Mouse (Mus musculus) MEL (cell line): ENCODE results near the gene Proca1. TPM values are rescaled to one million over a fixed set of nuclear protein-coding genes. Genes with fewer than 3 reads are reported as not detected.

ENCODE experiments used
- MXI1 ChIP-seq: IDR thresholded peaks from 2 replicates; pipeline ENCODE4 v1.6.1; 2011; ENCODE audit warnings: mild to moderate bottlenecking, low read depth, low read length, improper control_type of control experiment
- UBTF ChIP-seq: IDR thresholded peaks from 2 replicates; pipeline ENCODE4 v1.6.1; 2012; ENCODE audit warnings: low read depth, mild to moderate bottlenecking, inconsistent platforms, low read length, improper control_type of control experiment, moderate library complexity, borderline replicate concordance; ENCODE audit not compliant: insufficient read depth
- polyA plus RNA-seq, 2 experiments: library from polyadenylated mRNA; stranded (reverse) in 1 of 2; unstranded in 1 of 2; fragments of >175 nt in 1 of 2; fragments of >200 nt in 1 of 2; gene quantifications; 2 replicates each; pipeline versions ENCODE4 v1.2.1 to v1.2.4; 2012; ENCODE audit warnings: low replicate concordance in 2 of 2, low read depth in 1 of 2; ENCODE audit not compliant: insufficient read length in 2 of 2, insufficient read depth in 1 of 2, missing spikeins in 1 of 2
- total RNA-seq: library from RNA; depleted of rRNA; stranded (reverse); fragments of 300-350 nt; gene quantifications from 2 replicates; pipeline ENCODE4 v1.2.3, GENCODE M21; 2012; rRNA removed

Proca1 gene
- total and polyA plus RNA-seq, 3 experiments = 0.15 to 0.54 TPM; not detected in 1

DNA sequence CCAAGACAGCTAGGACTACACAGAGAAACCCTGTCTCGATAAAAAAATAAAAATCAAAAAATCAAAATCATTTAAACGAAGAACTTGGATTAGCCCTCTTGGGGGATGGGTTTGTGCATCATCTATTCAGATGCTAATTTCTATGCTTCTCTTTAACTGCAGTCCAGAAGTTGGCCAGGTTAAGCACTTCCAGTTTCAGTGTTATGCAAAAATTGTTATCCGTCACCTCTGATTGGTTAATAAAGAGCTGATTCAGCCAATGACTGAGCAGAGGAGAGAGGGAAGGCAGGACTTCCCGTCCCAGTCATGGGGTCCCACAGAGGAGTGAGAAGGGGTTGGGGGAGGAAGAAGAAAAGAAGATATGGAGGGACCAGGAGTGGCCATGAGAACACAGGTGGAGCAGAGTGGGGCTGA lies 54.5 kb downstream of the Proca1 start (continued):
- peak; percentile 69; the same call in 1 of the 2 replicates for TF ChIP-seq MXI1
- no peak for TF ChIP-seq UBTF

Other genes starting within 250 kb of the Proca1 start
- 19.2 and 20.7 TPM in 2 replicates for gene Phf12, start 210.6 kb upstream of the Proca1 start, total RNA-seq
- gene Phf12, start 210.6 kb upstream of the Proca1 start, polyA plus RNA-seq = 10 to 100 TPM; 43.8 to 56.9 TPM
- 30.1 and 36.7 TPM in 2 replicates for gene Dhrs13, start 161.1 kb upstream of the Proca1 start, total RNA-seq
- 10 to 100 TPM in 1 of 2 experiments, not detected in 1; 27.9 TPM for gene Dhrs13, start 161.1 kb upstream of the Proca1 start, polyA plus RNA-seq
- 0.08 TPM in 1 of 2 replicates, not detected in the other for gene Flot2, start 155.5 kb upstream of the Proca1 start, total RNA-seq
- gene Flot2, start 155.5 kb upstream of the Proca1 start, polyA plus RNA-seq = under 1 TPM in 1 of 2 experiments, not detected in 1; 0.15 TPM
- 39.6 and 43.5 TPM in 2 replicates for gene Eral1, start 113.0 kb upstream of the Proca1 start, total RNA-seq
- 10 to 100 TPM in 1 of 2 experiments, not detected in 1; 38.4 TPM for gene Eral1, start 113.0 kb upstream of the Proca1 start, polyA plus RNA-seq
- 2.4 and 2.5 TPM in 2 replicates for gene Fam222b, start 98.7 kb upstream of the Proca1 start, total RNA-seq
- 1 to 10 TPM in 1 of 2 experiments, not detected in 1; 8.1 TPM for gene Fam222b, start 98.7 kb upstream of the Proca1 start, polyA plus RNA-seq
- gene Traf4, start 27.8 kb upstream of the Proca1 start, total RNA-seq = 21.0 and 42.0 TPM in 2 replicates
- 10 to 100 TPM in 1 of 2 experiments, not detected in 1; 34.4 TPM for gene Traf4, start 27.8 kb upstream of the Proca1 start, polyA plus RNA-seq
- 6.0 and 7.5 TPM in 2 replicates for gene Nek8, start 16.7 kb upstream of the Proca1 start, total RNA-seq
- gene Nek8, start 16.7 kb upstream of the Proca1 start, polyA plus RNA-seq = 10 to 100 TPM in 1 of 2 experiments, not detected in 1; 10.1 TPM
- gene Tlcd1, start 16.7 kb upstream of the Proca1 start, total RNA-seq = 16.2 and 28.3 TPM in 2 replicates
- gene Tlcd1, start 16.7 kb upstream of the Proca1 start, polyA plus RNA-seq = 10 to 100 TPM in 1 of 2 experiments, not detected in 1; 23.3 TPM
- gene Rpl23a, start 9.8 kb upstream of the Proca1 start, total RNA-seq = 3,920 and 4,112 TPM in 2 replicates
- 1,000 to 10,000 TPM in 1 of 2 experiments, not detected in 1; 2,892 TPM for gene Rpl23a, start 9.8 kb upstream of the Proca1 start, polyA plus RNA-seq
- 20.8 TPM in 2 replicates for gene Rab34, start 5.0 kb upstream of the Proca1 start, total RNA-seq
- 10 to 100 TPM in 1 of 2 experiments, not detected in 1; 42.9 TPM for gene Rab34, start 5.0 kb upstream of the Proca1 start, polyA plus RNA-seq
- gene Sdf2, start 52.4 kb downstream of the Proca1 start, total RNA-seq = 75.5 and 81.4 TPM in 2 replicates
- gene Sdf2, start 52.4 kb downstream of the Proca1 start, polyA plus RNA-seq = 10 to 100 TPM in 1 of 2 experiments, not detected in 1; 68.1 TPM
- 39.6 and 40.3 TPM in 2 replicates for gene Supt6, start 52.6 kb downstream of the Proca1 start, total RNA-seq
- 10 to 100 TPM; 59.8 to 93.2 TPM for gene Supt6, start 52.6 kb downstream of the Proca1 start, polyA plus RNA-seq
- 80.5 and 85.9 TPM in 2 replicates for gene 2610507B11Rik, start 68.4 kb downstream of the Proca1 start, total RNA-seq
- 10 to 100 TPM; 75.8 to 77.6 TPM for gene 2610507B11Rik, start 68.4 kb downstream of the Proca1 start, polyA plus RNA-seq
- 0.73 and 1.6 TPM in 2 replicates for gene BC030499, start 97.4 kb downstream of the Proca1 start, total RNA-seq
- gene BC030499, start 97.4 kb downstream of the Proca1 start, polyA plus RNA-seq = 1 to 10 TPM in 1 of 2 experiments, not detected in 1; 1.1 TPM
- 40.1 and 50.9 TPM in 2 replicates for gene Spag5, start 108.1 kb downstream of the Proca1 start, total RNA-seq
- gene Spag5, start 108.1 kb downstream of the Proca1 start, polyA plus RNA-seq = 100 to 1,000 TPM in 1 of 2 experiments, 10 to 100 TPM in 1; 77.5 to 274 TPM
- gene Aldoc, start 129.6 kb downstream of the Proca1 start, total RNA-seq = 3.0 and 4.0 TPM in 2 replicates
- 1 to 10 TPM in 1 of 2 experiments, not detected in 1; 8.1 TPM for gene Aldoc, start 129.6 kb downstream of the Proca1 start, polyA plus RNA-seq
- gene Pigs, start 135.0 kb downstream of the Proca1 start, total RNA-seq = 27.6 and 28.5 TPM in 2 replicates
- gene Pigs, start 135.0 kb downstream of the Proca1 start, polyA plus RNA-seq = 10 to 100 TPM; 51.2 to 97.1 TPM
- 61.7 and 63.0 TPM in 2 replicates for gene Unc119, start 150.1 kb downstream of the Proca1 start, total RNA-seq
- 100 to 1,000 TPM in 1 of 2 experiments, not detected in 1; 140 TPM for gene Unc119, start 150.1 kb downstream of the Proca1 start, polyA plus RNA-seq
- not detected in 2 replicates for gene Foxn1, start 193.2 kb downstream of the Proca1 start, total RNA-seq
- gene Foxn1, start 193.2 kb downstream of the Proca1 start, polyA plus RNA-seq = not detected
- gene Slc13a2, start 228.8 kb downstream of the Proca1 start, total RNA-seq = not detected in 2 replicates
- not detected for gene Slc13a2, start 228.8 kb downstream of the Proca1 start, polyA plus RNA-seq